Mouse (Mus musculus) layer of hippocampus, adult 9-10 months (tissue): Measurements from ENCODE around the gene Rpn1.

Source experiments
- DNase-seq: peaks from one replicate; pipeline ENCODE4 v3.0.0; 2022; ENCODE audit warnings: low spot score

The Rpn1 gene

GRCm38 (mm10) chr6:88065968-88066367 lies 18.3 kb upstream of the Rpn1 start:
- no peak for DNase-seq

- no peak for DNase-seq
Measured at GRCm38 (mm10) chr6:88067722-88068121, 16.6 kb upstream of the Rpn1 start.

GRCm38 (mm10) chr6:88068739-88069138 lies 15.5 kb upstream of the Rpn1 start:
- DNase-seq = no peak

DNA sequence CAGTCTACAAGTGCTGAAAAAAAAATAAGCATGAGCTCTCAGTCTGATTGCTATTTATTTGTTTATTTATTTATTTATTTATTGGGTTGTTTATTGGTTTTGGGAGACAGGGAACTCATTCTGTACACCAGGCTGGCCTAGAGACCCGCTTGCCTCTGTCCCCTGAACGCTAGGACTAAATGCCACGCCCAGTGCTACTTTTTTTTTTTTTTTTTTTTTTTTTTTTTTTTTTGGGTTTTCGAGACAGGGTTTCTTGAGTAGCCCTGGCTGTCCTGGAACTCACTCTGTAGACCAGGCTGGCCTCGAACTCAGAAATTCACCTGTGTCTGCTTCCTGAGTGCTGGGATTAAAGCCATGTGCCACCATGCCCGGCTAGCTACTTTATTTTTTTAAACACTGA lies 13.8 kb upstream of the Rpn1 start:
- DNase-seq = no peak

DNA sequence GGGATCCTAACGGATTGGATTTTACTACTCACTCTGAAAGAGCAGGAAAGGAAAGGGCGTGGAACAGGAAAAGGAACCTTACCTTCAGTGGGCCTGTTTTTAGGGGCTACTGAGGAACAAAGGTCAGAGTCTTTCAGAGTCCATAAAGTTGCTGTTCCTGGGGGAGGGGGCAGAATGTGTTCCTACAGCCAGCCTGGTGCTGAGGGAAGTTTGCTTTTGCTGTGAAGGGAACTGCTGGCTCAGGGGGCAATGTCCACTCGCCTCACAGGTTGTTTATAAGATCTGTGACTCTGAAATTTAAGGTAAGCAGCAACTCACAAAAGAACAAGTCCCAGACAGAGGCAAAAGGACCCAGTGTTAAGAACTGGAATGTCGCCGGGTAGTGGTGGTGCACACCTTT lies 13.1 kb upstream of the Rpn1 start:
- DNase-seq = no peak

DNA sequence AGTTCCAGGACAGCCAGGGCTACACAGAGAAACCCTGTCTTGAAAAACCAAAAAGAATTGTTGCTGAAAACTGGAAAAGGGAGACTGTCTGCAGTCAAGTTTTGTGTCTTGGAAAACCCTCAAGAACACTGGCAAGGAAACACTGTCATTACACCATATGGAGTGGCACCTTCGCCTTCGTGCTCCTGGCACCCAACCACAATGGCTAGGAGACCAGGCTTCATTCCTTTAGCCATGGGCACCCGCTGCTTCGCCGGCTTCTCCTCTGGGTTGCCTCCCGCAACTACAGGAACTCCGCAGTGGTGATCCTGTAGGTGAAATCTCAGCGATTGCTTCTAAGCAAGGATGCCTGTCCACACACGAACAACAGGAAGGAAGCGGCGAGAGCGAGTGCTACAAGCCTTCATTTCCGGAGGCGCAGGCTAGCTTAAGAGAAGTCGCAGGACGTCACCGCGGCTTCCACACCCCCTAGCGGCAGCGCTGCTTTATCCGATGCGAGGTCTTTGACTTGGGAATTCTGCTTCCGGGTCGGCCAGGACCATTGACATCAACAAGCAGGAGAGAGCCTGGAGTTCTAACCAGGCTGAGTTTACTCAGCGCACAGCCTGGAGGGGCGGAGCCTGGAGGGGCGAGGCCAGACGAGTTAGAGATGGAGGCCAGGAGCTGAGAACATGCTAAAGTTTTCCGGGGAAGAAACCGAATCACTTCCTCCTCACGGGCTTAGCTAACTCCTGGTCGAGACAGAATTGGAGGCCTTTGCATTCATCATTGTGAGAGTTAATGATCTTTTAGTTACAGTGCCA lies 9.3 kb upstream of the Rpn1 start:
- DNase-seq = peak; percentile 95

DNA sequence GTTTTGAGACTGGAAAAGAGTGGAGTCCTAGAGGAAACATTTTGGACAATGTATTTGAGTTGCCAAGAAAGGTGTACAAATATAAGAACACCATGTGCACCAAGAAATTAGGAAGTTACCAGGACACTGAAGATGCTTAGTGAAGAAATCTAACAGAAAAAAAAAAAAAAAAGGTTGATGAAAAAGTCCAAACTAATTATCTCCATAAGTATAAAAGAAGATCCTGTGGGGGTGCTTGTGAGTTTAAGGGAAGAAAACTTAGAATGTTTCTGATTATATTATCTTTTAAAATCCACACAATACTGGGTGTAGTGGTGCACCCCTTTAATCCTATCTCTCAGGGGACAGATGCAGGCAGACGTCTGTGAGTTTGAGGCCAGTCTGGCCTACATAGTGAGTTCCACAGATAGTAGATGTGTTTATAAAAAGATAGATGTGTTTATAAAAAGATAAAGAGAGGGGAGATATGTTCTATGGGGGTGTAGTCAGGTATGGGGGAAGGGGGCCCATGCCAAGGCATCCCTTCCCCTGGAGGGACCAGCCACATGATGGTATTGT lies 8.2 kb upstream of the Rpn1 start:
- DNase-seq = no peak

- no peak for DNase-seq
Measured at GRCm38 (mm10) chr6:88083095-88083494, 1.2 kb upstream of the Rpn1 start.

- DNase-seq = no peak
Measured at GRCm38 (mm10) chr6:88083672-88084071, 610 bp upstream of the Rpn1 start.

DNA sequence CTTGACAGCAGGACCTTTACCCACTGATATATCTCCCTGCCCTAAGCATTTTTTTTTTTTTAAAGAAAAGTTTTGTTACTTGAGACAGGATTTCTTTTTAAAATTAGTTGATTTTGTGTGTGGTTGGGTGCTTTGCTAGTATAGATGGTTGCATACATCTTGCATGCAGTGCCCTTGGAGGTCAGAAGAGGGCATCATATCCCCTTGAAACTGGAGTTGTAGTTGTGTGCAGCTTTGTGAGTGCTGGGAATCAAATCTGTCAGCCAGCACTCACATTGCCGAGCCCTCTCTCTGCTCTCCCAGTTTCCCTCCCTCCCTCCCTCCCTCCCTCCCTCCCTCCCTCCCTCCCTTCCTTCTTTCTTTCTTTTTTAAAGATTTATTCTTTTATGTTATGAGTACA lies 4.7 kb downstream of the Rpn1 start:
- no peak for DNase-seq

DNA sequence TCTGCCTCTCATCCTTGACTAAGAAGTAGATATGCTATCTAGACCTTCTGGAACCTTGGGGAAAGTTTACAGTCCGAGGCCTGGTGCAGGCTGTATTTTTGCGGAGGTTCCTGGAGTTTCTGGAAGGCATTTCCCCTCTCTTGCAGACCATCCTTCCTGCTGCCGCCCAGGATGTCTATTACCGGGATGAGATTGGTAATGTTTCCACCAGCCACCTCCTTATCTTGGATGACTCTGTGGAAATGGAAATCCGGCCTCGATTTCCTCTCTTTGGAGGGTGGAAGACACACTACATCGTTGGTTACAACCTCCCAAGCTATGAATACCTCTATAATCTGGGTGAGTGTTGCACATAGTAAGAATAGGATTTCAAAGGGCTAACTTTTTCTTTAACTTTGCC lies 11.1 kb downstream of the Rpn1 start:
- DNase-seq = no peak

DNA sequence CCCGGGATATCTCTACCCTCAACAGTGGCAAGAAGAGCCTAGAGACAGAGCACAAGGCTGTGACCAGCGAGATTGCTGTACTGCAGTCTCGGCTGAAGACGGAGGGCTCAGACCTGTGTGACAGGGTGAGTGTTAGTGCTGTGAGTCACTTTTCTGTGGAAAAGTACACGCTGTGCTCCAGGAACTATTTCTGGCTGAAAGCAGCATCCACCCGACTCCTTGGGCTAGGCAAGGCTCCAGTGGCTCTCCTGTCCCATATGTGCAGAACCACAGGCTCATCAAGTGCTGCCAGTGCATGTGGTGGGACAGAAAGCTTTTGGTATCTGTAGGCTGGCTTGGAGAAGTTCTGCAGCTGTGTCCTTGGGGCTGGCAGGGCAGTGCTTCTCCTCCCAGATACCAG lies 17.8 kb downstream of the Rpn1 start:
- no peak for DNase-seq

DNA sequence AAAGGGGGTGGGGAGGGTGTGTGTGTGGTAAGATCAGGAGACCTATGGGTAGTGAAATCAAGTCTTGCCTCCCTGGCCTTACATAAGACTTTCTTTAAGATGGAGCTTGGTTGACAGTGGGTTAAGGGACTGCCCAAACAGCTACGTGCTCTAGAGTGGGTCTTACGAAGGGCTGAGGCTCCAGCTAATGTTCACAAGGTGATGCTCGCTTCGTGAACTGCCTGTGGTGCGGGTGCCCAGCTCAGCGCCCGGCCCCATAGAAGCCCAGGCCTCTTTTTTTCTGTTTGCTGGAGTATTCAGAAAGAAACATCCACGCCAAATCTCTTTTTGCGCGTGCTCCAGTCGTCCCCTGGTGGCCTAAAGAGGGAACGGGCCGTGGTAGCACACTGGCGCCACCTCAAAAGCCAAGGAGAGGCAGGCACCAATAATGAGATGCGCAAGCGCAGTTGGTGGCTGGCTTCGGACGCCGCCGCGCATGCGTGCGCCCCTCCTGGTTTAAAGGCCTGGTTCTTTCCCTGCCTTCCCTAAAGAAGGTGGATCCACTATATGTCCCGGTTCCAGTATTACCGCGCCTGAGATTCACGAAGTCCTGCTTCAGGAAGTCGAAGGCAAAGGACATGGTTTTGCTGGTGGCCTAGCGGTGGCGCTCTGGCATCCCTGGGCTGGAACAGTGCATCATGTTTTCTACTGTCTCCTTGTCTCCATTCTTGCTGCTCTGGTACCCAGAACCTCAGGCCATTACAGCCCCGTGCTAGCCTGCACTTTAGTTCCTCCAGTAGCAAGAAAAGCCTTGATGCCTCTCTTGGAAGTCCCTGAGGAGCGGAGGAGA lies 21.7 kb downstream of the Rpn1 start:
- peak; percentile 95 for DNase-seq

- no peak for DNase-seq
Measured at GRCm38 (mm10) chr6:88106612-88107123, 22.4 kb downstream of the Rpn1 start.

- no peak for DNase-seq
Measured at GRCm38 (mm10) chr6:88107661-88108535, 23.6 kb downstream of the Rpn1 start.

- peak; percentile 46 for DNase-seq
Measured at GRCm38 (mm10) chr6:88113139-88113538, 28.9 kb downstream of the Rpn1 start.

DNA sequence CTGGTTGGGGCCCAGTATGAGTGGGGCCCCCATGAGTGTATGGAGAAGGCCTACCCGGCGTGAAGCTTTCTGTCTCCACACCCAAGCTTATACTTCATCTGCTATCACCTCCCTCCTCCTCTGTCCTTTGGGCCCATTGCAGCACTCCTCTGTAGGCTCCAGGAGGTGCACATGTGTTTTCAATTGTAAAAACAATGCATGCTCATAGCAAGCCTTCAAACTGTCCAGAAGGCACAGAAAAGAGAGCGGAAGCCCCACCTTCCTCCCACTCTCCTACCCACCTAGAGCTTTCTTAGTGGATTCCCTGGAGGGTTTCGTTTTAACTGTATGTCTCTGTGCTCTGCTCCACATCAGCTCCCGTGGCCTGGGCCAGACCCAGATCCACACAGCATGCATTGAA lies 30.1 kb downstream of the Rpn1 start:
- DNase-seq = no peak

- no peak for DNase-seq
Measured at GRCm38 (mm10) chr6:88116347-88117183, 32.3 kb downstream of the Rpn1 start.

GRCm38 (mm10) chr6:88117184-88117575 lies 32.9 kb downstream of the Rpn1 start:
- no peak for DNase-seq

DNA sequence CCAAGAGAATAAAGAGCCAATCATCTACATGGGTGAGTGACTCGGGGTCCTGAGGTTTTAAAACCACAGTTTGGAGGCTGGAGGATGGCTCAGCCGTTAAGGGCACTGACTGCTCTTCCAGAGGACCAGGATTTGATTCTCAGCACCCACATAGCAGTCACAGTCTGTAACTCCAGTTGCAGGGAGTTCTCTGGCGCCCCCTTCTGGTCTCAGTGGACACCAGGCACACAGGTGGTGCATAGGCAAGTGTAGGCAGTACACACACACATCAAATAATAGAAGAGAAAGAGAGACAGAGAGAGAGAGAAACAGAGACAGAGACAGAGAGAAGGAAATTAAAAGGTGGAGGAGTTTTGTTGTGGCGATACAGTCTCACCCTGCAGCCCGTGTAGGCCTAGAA lies 35.0 kb downstream of the Rpn1 start:
- no peak for DNase-seq

- DNase-seq = no peak
Measured at GRCm38 (mm10) chr6:88120813-88121212, 36.5 kb downstream of the Rpn1 start.
